Mouse (Mus musculus) gonadal fat pad, adult 2 months (tissue): Measurements from ENCODE around the gene Mink1. TPM values are rescaled to one million over a fixed set of nuclear protein-coding genes. Genes with fewer than 3 reads are reported as not detected.

ENCODE experiments used
- DNase-seq: peaks from one replicate; pipeline ENCODE4 v3.0.0-alpha.2; 2012; ENCODE audit warnings: low read depth
- polyA plus RNA-seq: library from polyadenylated mRNA; depleted of rRNA; stranded (reverse); fragments of >200 nt; gene quantifications from 2 replicates; pipeline ENCODE4 v1.2.3, GENCODE M21; 2012; rRNA removed

The Mink1 gene
- polyA plus RNA-seq, 1 experiment, result 78.8 TPM

DNA sequence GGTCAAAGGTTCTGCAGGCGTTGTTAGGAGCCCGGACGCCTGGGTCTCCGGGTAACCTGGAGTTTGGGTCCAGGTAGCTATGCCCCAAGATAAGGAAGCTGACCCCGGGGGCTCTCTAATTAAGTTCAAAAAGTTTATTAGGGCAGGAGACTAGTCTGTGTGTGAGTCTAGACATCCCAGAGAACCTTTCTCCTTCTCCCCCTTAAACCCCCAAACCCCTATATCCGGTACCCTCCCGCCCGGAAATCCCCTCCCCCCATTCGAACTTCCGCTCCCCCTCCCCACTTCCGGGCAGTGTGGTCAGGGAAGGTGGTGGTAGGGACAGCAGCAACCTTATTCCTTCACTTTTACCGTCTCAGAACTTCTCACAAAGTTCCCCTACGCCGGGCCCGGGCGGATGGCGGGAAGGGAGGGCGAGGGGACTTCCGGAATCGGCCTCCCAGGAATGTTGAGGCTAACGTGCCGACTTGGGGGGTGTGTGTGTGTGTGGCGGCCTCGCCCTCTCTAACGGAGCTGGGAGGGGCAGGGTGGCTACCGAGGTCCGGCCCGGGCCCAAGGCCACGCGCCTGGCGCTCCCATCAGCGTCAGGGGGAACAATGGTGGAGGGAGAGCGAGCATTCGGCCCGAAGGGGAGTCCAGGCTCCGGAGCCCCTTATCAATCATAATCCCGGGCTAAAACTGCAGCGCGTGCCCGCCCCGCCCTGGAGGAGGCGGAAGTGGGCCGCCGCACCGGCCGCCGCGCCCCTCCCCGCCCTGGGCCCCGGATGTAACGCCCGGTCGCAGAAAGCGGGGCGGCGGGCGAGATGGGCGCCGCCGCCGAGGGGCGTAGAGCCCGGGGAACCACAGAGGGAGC lies 90.9 kb downstream of the Mink1 start:
- DNase-seq, result no peak

DNA sequence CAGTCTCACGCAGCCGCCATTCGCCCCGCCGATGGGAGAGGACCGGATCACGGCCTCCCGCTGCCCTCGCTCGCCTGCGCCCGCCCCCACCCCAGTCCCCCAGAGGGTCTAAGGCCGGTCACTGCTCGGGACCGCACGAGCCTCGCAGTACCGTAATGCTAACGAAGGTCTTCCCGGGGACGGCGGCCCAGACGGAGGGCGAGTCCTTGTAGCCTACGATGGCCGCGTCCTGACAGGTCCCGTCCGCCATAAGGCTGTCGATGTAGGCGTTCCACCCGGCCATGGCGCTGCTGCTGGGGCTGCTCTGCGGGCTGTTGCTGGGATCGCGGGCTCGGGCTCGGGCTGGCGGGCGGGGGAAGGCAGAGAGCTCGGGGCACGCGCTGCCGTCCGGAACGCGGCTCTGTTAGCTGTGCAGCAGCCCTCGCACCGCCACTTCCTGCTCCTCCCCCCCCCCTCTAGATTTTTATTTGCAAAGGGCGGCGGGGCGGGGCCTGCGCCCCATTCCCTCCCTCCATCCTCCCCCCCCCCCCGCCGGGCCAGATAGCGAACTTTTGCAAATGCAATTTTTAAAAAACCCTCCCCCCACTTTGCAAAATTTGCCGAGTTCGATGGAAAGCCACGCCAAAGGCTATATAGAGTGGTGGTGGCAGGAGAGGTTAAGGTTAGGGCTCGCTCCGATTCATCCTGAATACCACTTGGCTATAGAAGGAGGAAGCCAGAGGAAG lies 91.7 kb downstream of the Mink1 start, which contains the start of gene Pfn1:
Gene Pfn1 (minus strand): TSS at position 447 of the 725 bp plus-strand sequence.
- DNase-seq, result no peak

GRCm38 (mm10) chr11:70654923-70655570 lies 92.4 kb downstream of the Mink1 start:
- DNase-seq, result no peak

DNA sequence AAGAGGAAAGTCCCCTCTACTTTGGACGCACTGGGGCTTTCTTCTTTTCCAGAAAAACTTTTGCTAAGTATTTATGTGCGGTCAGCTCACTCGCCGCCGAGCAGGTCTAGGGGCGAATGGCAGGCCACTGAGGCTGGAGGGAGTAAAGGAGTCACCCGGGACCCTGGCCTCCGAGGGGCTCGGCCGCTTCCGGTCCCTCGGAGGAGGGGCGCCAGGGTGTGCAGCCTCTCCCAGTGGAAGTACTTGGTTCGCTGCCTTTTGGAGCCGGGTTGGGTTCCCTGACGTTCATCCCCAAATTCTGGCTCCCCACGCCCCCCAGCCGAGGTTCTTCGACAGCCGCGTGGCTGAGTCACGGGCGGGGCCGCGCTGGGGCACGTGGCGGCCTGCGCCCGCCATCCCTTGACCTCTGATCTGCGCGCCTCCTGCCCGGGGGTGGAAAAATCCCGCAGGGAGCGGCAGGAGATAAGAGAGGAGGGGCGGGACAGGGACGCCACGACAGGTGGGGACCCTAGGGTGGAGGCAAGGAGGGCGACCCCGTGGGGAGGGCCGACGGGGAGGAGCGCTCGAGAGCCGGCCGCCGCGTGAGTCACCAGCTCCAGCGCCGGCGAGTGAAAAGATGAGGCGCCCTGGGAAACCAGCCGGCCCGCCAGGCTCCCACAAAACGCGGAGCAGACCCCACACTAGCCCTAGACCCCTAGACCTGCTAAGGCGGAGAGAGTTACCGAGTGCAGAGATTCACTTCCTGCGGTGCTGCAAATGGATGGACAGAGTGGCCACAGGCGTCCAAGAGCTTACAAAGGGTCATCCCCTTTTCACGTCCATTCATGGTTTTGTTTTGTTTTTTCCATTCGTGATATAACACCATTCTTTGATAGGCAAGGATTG lies 93.1 kb downstream of the Mink1 start:
- DNase-seq, result no peak

DNA sequence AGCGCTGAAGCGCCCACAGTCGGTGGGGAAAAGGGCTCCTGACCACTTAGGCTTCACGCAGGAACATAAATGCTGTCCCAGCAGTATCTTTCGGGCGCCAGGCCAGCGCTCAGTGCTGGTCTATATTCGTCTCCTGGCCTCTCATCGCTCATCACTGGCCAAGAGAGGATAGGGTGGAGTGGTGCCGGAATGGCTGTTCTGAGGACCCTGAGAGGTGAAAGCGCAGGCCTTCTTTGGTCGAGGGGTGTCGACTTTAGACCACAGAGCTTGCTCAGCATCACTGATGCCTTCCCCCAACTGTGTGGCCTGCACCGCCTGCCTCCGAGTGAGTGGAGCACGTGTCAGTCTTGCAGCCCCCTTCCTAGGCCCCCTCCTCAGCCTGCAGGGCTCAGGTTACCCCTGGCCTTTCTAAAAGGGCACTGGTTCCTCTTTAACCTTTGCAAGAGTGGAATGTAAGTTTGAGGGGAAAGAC lies 93.8 kb downstream of the Mink1 start:
- no peak for DNase-seq

DNA sequence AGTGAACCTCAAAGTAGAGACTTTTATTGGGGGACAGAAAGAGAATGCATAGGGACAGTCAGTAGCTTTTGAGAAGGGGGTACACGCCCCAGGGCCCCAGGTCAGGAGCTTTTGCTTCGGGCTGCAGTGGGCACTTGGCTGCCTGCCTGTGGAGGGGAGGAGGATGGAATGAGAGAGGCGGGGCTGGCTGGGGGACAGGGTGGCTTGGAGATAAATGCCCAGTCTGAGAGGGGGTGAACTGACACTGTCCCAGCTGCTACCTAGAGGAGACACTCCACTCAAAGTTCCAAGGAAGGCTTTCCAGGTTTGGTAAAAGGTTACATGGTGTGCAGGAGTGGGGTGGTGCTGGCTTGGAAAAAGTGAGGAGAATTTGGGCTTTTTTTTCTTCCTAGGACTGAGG lies 94.3 kb downstream of the Mink1 start, which contains the start of gene Eno3:
Gene Eno3 (plus strand): TSS at position 239 of the 400 bp plus-strand sequence.
- no peak for DNase-seq

DNA sequence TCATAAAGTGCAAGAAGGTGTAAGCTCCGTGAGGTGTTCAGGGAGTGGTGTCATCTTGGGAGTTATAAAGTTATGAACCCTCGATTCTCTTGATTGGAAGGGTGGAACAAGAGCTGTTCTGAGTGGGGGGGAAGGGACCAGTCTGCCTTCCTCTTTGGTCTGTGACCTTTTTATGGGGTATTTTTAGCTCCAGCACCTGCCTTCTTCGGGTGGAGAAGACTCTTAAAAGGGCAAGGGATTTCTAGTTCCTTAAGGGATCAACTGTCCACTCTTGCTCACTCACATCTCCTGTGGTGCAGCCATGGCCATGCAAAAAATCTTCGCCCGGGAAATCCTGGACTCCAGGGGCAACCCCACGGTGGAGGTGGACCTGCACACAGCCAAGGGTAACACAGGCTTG lies 94.9 kb downstream of the Mink1 start:
- no peak for DNase-seq

DNA sequence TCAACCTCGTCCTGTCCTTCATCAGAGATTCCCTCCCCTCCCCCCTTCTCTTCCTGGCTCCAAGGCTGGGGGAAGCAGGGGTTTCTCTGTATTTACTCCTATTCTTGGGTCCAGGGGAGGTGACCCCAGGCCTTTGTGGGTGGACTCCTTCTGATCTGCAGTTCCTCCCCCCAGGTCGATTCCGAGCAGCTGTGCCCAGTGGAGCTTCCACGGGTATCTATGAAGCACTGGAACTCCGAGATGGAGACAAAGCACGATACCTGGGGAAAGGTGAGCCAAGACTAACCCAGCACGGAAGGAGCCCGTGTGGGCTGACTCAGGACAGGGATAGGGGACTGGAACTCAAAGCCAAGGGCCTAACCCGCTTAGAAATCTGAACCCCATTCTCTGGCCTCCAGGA lies 95.3 kb downstream of the Mink1 start:
- DNase-seq, result no peak

DNA sequence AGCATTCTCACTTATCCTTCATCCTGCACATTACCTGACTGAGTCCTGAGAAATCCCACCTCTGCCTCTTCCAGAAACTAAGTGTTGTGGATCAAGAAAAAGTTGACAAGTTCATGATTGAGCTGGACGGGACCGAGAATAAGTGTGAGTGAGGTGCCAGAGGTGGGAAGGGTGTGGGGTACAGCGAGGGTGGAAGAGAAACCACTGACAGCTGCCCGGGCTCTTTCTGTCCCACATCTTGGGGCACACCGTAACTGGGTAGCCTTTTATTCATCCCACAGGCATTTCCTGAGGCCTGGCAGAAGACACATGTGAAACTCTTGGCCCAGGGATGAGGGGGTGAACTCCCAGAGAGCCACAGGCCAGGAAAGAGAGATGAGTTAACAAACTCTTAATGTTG lies 95.8 kb downstream of the Mink1 start:
- DNase-seq, result no peak

DNA sequence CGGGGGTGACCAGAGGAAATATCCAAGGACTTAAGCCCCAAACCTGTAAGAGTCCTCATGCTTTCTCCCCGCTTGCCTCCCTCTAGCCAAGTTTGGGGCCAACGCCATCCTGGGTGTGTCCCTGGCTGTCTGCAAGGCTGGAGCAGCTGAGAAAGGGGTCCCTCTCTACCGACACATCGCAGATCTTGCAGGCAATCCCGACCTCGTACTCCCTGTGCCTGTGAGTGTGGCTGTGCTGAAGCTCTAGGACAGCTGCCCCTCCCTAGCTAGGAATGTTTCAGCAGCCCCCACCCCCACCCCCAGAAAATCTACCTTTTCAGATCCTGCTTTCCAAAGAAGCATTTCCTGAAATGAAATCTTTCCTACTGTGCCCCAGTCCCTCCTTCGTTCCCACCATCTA lies 96.3 kb downstream of the Mink1 start:
- DNase-seq, result no peak

DNA sequence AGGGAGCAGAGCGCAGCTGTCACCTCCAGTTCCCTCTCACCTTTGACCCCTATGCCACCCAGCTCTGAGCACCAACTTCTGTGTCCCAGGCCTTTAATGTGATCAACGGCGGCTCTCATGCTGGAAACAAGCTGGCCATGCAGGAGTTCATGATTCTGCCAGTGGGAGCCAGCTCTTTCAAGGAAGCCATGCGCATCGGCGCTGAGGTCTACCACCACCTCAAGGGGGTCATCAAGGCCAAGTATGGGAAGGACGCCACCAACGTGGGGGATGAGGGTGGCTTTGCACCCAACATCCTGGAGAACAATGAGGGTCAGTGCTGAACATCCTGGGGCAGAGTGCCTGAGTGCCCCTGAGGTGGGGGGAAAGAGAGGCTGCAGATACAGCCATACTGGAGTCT lies 97.9 kb downstream of the Mink1 start:
- no peak for DNase-seq

DNA sequence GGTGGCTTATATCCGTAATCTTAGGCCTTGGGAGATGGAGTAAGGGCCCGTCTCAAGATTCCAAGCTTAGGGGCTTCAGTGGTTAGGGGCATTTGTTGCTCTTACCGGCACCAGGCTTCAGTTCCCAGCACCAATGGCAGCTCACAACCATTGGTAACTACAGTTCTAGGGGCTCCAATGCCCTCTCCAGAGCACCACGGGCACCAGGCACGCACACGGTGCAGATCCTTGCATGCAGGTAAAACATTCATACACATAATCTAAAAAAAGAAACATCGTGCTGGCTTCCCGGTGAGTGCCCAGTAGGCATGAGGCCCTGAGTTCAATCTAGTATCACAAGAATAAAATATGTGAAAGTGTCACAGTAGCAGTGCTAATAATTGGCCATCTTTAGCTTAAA lies 100.4 kb downstream of the Mink1 start:
- no peak for DNase-seq

GRCm38 (mm10) chr11:70663957-70664356 lies 101.3 kb downstream of the Mink1 start:
- DNase-seq, result no peak

Other genes with a start within 250 kb of the Mink1 start
- 2.2 and 3.1 TPM in 2 replicates for gene Alox12e, start 240.3 kb upstream of the Mink1 start, polyA plus RNA-seq
- 5.8 and 6.8 TPM in 2 replicates for gene Alox15, start 210.8 kb upstream of the Mink1 start, polyA plus RNA-seq
- gene Pelp1, start 152.8 kb upstream of the Mink1 start, polyA plus RNA-seq, result 15.2 and 16.4 TPM in 2 replicates
- 58.5 and 60.4 TPM in 2 replicates for gene Arrb2, start 130.2 kb upstream of the Mink1 start, polyA plus RNA-seq
- 19.4 and 21.9 TPM in 2 replicates for gene Med11, start 111.0 kb upstream of the Mink1 start, polyA plus RNA-seq
- gene Zmynd15, start 103.4 kb upstream of the Mink1 start, polyA plus RNA-seq, result 3.3 and 4.8 TPM in 2 replicates
- gene Cxcl16, start 102.9 kb upstream of the Mink1 start, polyA plus RNA-seq, result 15.4 and 16.9 TPM in 2 replicates
- 0.84 and 1.7 TPM in 2 replicates for gene Tm4sf5, start 57.6 kb upstream of the Mink1 start, polyA plus RNA-seq
- gene Vmo1, start 48.3 kb upstream of the Mink1 start, polyA plus RNA-seq, result 0.29 TPM in 1 of 2 replicates, not detected in the other
- 0.36 TPM in 1 of 2 replicates, not detected in the other for gene Gltpd2, start 43.7 kb upstream of the Mink1 start, polyA plus RNA-seq
- gene Psmb6, start 37.5 kb upstream of the Mink1 start, polyA plus RNA-seq, result 382 and 410 TPM in 2 replicates
- not detected in 2 replicates for gene Gm40193, start 29.9 kb upstream of the Mink1 start, polyA plus RNA-seq
- 27.0 and 28.1 TPM in 2 replicates for gene Pld2, start 22.8 kb upstream of the Mink1 start, polyA plus RNA-seq
- 5.1 and 7.1 TPM in 2 replicates for gene 4930544D05Rik, start 53.0 kb downstream of the Mink1 start, polyA plus RNA-seq
- 0.28 and 0.57 TPM in 2 replicates for gene Chrne, start 56.3 kb downstream of the Mink1 start, polyA plus RNA-seq
- gene Gp1ba, start 76.2 kb downstream of the Mink1 start, polyA plus RNA-seq, result 0.08 and 0.29 TPM in 2 replicates
- 93.2 and 93.4 TPM in 2 replicates for gene Rnf167, start 84.4 kb downstream of the Mink1 start, polyA plus RNA-seq
- gene Slc25a11, start 84.6 kb downstream of the Mink1 start, polyA plus RNA-seq, result 164 and 171 TPM in 2 replicates
- gene Pfn1, start 91.8 kb downstream of the Mink1 start, polyA plus RNA-seq, result 614 and 704 TPM in 2 replicates
- 21.6 and 21.9 TPM in 2 replicates for gene Eno3, start 94.3 kb downstream of the Mink1 start, polyA plus RNA-seq
- 45.7 and 61.0 TPM in 2 replicates for gene Spag7, start 106.5 kb downstream of the Mink1 start, polyA plus RNA-seq
- 17.7 and 29.9 TPM in 2 replicates for gene Camta2, start 125.2 kb downstream of the Mink1 start, polyA plus RNA-seq
- 11.9 and 12.4 TPM in 2 replicates for gene Inca1, start 137.3 kb downstream of the Mink1 start, polyA plus RNA-seq
- 98.2 and 102 TPM in 2 replicates for gene Kif1c, start 137.7 kb downstream of the Mink1 start, polyA plus RNA-seq
- 2.9 and 3.7 TPM in 2 replicates for gene Zfp3, start 201.3 kb downstream of the Mink1 start, polyA plus RNA-seq
- 0.65 and 0.92 TPM in 2 replicates for gene Scimp, start 249.7 kb downstream of the Mink1 start, polyA plus RNA-seq